Mouse (Mus musculus) forebrain, embryonic 13.5 days (tissue): ENCODE measurements around the gene Ntmt1. TPM values are rescaled to one million over a fixed set of nuclear protein-coding genes. Genes with fewer than 3 reads are reported as not detected.

Source experiments
- ATAC-seq: fragments of 200-750 bp; cut with Nextera tagmentation; 2 replicates; pipeline ENCODE4 v1.8.0; 2017
- H3K27ac ChIP-seq: fragments of 300-500 bp; sonication (generic); 2 replicates; pipeline ENCODE4 v1.5.1; 2015; ENCODE audit warnings: inconsistent platforms, mild to moderate bottlenecking, moderate library complexity
- H3K27me3 ChIP-seq: fragments of 300-500 bp; sonication (generic); 2 replicates; pipeline ENCODE4 v1.6.1; 2015; ENCODE audit warnings: mild to moderate bottlenecking, inconsistent platforms
- H3K36me3 ChIP-seq: fragments of 300-500 bp; sonication (generic); 2 replicates; pipeline ENCODE4 v1.6.1; 2015; ENCODE audit warnings: mild to moderate bottlenecking, inconsistent platforms; ENCODE audit not compliant: poor library complexity, severe bottlenecking
- H3K4me1 ChIP-seq: fragments of 300-500 bp; sonication (generic); 2 replicates; pipeline ENCODE4 v1.6.1; 2015; ENCODE audit warnings: inconsistent platforms
- H3K4me2 ChIP-seq: fragments of 300-500 bp; sonication (generic); 2 replicates; pipeline ENCODE4 v1.6.1; 2015; ENCODE audit warnings: inconsistent platforms, mild to moderate bottlenecking, moderate library complexity
- H3K4me3 ChIP-seq: fragments of 300-500 bp; sonication (generic); 2 replicates; pipeline ENCODE4 v1.5.1; 2015; ENCODE audit warnings: mild to moderate bottlenecking, inconsistent platforms
- H3K9ac ChIP-seq: fragments of 300-500 bp; sonication (generic); 2 replicates; pipeline ENCODE4 v1.6.1; 2015; ENCODE audit warnings: mild to moderate bottlenecking, inconsistent platforms
- H3K9me3 ChIP-seq: fragments of 300-500 bp; sonication (generic); replicated peaks from 2 replicates; pipeline ENCODE4 v1.6.1; 2016; ENCODE audit warnings: inconsistent platforms
- WGBS: fragments of 180-500 bp; shearing (Covaris S2); methylation state at CpG from one replicate; pipeline ENCODE4 v1.1.7; 2015; 5-methylcytosine and 5-hydroxymethylcytosine counted together
- polyA plus RNA-seq: library from polyadenylated mRNA; unstranded; fragments of >200 nt; fragmentation: Nextera tagmentation; extraction: Ambion mirVana; gene quantifications from 2 replicates; pipeline ENCODE4 v1.2.1, GENCODE M21; 2015

Ntmt1 gene
- polyA plus RNA-seq, 1 experiment from 2014 or later = 120 TPM

DNA sequence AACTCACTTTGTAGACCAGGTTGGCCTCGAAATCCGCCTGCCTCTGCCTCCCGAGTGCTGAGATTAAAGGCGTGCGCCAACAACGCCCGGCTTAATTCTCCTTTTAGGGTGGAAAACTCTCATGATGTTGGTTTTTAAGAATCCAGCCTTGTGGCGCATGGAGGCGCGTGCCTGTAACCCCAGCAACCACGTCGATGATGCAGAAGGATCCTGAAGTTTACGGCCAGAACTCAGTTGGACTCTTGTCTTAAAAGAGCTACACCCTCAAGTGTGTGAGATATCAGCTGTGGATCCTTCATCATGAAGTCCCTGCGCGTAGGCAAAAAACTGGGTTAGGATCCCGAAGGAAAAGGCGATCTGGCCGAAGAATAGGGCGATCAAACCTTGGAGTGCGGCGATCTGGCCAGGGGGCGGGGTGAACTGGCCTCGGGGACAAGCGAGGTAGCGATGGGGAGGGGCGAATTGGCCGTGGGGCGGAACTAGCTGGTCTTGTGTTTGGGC is 429 bp upstream of the Ntmt1 start:
- peak overlapping the region; percentile 78 for H3K27ac ChIP-seq
- peak; percentile 50 for ATAC-seq
- peaks cover 34% of the 10 kb centered on the region for H3K4me1 ChIP-seq
- H3K9ac ChIP-seq = peak overlapping the region; percentile 97
- no peaks in the 10 kb centered on the region for H3K9me3 ChIP-seq
- H3K4me3 ChIP-seq = peak overlapping the region; percentile 82
- peaks cover 11% of the 10 kb centered on the region for H3K27me3 ChIP-seq
- peaks cover 4% of the 10 kb centered on the region for H3K36me3 ChIP-seq
- WGBS = 8% methylated on average over 28 of the region's 28 CpGs
- peak overlapping the region; percentile 94 for H3K4me2 ChIP-seq

DNA sequence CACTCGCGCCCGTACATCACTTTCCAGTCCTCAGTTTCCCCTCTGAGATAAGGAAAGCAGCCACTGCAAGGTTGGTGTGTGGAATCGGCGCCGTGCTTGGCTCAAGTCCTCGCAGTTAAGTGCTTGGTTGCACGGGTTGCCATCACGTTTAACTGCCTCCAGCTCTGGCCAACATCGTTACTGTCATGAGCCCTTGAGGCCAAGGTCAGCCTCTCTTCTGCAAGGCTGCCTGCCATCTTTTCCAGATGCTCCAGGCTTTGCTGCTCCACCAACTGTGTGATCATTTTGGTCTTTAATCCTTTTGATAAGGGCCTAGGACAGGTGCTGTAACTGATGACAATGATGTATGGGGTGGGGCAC is 650 bp downstream of the Ntmt1 start:
- peak overlapping the region; percentile 82 for H3K4me3 ChIP-seq
- H3K9me3 ChIP-seq = no peaks in the 10 kb centered on the region
- peak overlapping the region; percentile 78 for H3K27ac ChIP-seq
- H3K36me3 ChIP-seq = peaks cover 14% of the 10 kb centered on the region
- ATAC-seq = no peak
- peak overlapping the region; percentile 97 for H3K9ac ChIP-seq
- H3K27me3 ChIP-seq = peaks cover 2% of the 10 kb centered on the region; the same call in 1 of the 2 replicates
- H3K4me2 ChIP-seq = peak overlapping the region; percentile 94
- H3K4me1 ChIP-seq = peaks cover 34% of the 10 kb centered on the region
- 5% methylated on average over 10 of the region's 10 CpGs for WGBS

DNA sequence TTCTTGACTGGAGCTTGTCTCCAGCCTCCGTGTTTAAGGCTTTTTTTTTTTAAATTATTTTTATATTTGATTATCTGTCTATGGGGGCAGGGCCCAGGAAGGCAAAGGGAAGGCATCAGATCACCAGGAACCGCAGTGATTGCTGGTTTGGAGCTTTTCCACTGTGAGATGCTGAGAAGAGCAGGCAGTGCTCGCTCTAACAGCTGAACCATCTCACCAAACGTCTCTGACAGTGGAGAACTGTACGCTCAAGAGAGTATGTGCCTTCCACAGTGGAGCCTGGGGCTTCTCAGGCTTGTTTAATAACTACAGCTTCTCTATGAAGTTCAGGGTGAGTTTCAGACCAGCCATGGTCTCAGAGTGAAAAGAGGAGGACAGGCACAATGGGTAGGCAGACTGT is 1.9 kb downstream of the Ntmt1 start:
- ATAC-seq = no peak
- H3K4me3 ChIP-seq = 0 out of 2 replicates have a peak overlapping the region, but pooled peaks have one; percentile 9
- H3K27me3 ChIP-seq = no peaks in the 10 kb centered on the region
- no peaks in the 10 kb centered on the region for H3K9me3 ChIP-seq
- peaks cover 27% of the 10 kb centered on the region for H3K36me3 ChIP-seq
- 92% methylated on average over 5 of the region's 5 CpGs for WGBS
- H3K27ac ChIP-seq = no peak overlapping the region
- H3K4me1 ChIP-seq = peaks cover 34% of the 10 kb centered on the region
- H3K4me2 ChIP-seq = peak overlapping the region; percentile 94
- H3K9ac ChIP-seq = peak overlapping the region; percentile 48; the same call in 1 of the 2 replicates

DNA sequence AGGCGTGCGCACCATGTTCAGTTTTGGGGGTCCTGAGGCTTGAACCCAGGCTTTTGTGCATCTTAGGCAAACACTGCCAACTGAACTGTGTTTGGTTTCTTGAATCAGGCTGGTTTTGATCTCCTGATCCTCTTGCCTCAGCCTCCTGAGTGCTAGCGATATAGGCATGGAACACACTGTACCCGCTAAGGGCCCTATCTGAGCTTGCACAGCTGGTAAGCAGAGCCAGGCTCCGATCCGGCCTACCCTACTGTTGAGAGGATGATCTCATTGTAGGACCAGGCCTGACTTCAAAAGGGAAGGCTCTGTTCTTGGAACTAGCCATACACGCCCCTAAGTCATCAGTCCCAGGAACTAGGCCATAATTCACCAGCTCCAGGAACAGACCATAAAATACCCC is 2.9 kb downstream of the Ntmt1 start:
- peaks cover 34% of the 10 kb centered on the region for H3K4me1 ChIP-seq
- H3K36me3 ChIP-seq = peaks cover 37% of the 10 kb centered on the region
- H3K9ac ChIP-seq = no peak overlapping the region
- ATAC-seq = no peak
- H3K4me3 ChIP-seq = no peak overlapping the region
- no peaks in the 10 kb centered on the region for H3K27me3 ChIP-seq
- WGBS = 90% methylated on average over 7 of the region's 7 CpGs
- H3K27ac ChIP-seq = no peak overlapping the region
- no peak overlapping the region for H3K4me2 ChIP-seq
- no peaks in the 10 kb centered on the region for H3K9me3 ChIP-seq

DNA sequence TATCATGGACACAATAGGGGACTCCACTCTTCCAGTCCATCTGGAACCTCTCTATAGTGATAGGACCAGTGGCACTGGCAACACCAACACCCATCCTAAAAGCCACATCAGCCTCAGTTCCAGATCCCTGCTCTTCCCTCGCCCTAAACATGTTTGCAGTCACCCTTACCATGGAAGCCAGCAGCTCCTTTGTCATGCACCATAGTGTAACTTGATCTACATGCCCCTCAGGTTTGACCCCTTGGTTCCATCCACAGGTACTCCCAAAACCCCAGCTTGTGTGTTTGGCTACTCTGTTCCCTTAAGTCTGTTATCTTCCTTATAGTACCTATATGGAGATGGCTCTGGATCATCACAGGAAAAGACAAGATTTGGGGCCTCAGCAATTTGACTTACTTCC is 8.8 kb downstream of the Ntmt1 start:
- H3K9me3 ChIP-seq = 0 out of 2 replicates have a peak, but pooled peaks cover 8% of the 10 kb centered on the region
- H3K36me3 ChIP-seq = peaks cover 92% of the 10 kb centered on the region
- no peak for ATAC-seq
- H3K4me3 ChIP-seq = no peak overlapping the region
- no peak overlapping the region for H3K4me2 ChIP-seq
- no peaks in the 10 kb centered on the region for H3K27me3 ChIP-seq
- H3K27ac ChIP-seq = no peak overlapping the region
- no peak overlapping the region for H3K9ac ChIP-seq
- H3K4me1 ChIP-seq = no peaks in the 10 kb centered on the region
- WGBS = 91% methylated on average over 1 of the region's 1 CpGs

DNA sequence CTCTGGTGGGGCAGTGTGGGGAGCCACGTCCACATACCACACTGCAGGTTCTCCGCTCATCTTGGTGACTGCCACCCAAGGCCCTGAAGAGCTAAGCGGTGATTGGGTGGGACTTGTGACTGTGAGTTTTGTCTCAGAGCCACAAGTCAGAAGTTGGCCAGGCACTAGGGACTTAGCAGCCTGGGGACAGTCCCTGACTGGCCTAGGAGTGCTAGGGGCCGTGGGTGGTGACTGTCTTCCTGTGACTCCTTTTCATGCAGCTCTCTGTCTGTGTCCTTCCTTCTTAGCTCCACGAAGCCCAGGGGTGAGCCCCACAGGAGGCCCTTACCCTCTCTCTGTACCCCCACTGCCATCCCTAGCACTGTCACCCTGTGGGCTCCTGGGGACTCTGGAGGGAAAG is 12.2 kb downstream of the Ntmt1 start:
- no peaks in the 10 kb centered on the region for H3K27me3 ChIP-seq
- peaks cover 14% of the 10 kb centered on the region for H3K4me1 ChIP-seq
- 0 out of 2 replicates have a peak, but pooled peaks cover 8% of the 10 kb centered on the region for H3K9me3 ChIP-seq
- H3K9ac ChIP-seq = no peak overlapping the region
- peaks cover 95% of the 10 kb centered on the region for H3K36me3 ChIP-seq
- H3K4me2 ChIP-seq = no peak overlapping the region
- H3K27ac ChIP-seq = no peak overlapping the region
- no peak overlapping the region for H3K4me3 ChIP-seq
- 92% methylated on average over 5 of the region's 5 CpGs for WGBS
- ATAC-seq = no peak

DNA sequence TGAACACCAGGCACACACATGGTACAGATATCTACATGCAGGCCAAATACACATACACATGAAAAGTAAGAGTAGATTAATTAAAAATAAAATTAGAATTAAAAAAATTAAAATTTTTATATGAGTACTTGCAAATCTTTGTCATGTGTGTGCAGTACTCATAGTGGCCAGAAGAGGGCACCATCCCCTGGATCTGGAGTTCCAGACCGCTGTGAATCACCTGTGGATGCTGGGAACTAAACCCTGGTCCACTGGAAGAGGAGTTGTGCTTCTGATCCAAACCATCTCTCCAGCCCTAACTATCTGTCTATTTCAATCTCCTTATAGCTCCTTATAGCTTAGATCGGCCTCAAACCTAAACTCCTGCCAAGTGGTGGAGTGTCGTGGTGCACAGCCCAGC is 13.4 kb downstream of the Ntmt1 start:
- Histone ChIP-seq H3K4me2 (no peak overlapping the region), H3K27me3 (no peaks in the 10 kb centered on the region), H3K4me3 (no peak overlapping the region), H3K9ac (no peak overlapping the region), H3K27ac (no peak overlapping the region), H3K36me3 (peaks cover 95% of the 10 kb centered on the region), H3K4me1 (peaks cover 14% of the 10 kb centered on the region), H3K9me3 (0 out of 2 replicates have a peak, but pooled peaks cover 8% of the 10 kb centered on the region)
- WGBS = 96% methylated on average over 3 of the region's 3 CpGs
- ATAC-seq = no peak

DNA sequence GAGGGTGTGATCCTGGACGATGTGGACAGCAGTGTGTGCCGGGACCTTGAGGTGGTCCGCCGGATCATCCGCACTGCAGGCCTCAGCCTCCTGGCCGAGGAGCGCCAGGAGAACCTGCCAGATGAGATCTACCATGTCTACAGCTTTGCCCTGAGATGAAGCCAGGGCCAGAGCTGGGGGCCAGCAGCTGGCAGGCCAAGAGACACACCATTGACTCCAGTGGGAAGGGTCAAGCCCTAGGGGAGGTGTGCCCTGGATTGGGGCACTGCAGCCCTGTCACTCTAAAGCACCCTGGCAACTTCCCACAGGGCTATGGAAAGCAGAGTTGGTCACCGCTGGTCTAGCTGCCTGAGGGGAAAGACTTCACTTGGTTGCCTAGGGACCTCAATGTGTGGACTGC is 14.8 kb downstream of the Ntmt1 start:
- no peak for ATAC-seq
- Histone ChIP-seq H3K4me1 (peaks cover 27% of the 10 kb centered on the region), H3K27ac (0 out of 2 replicates have a peak overlapping the region, but pooled peaks have one; percentile 28), H3K9me3 (0 out of 2 replicates have a peak, but pooled peaks cover 8% of the 10 kb centered on the region), H3K36me3 (peaks cover 89% of the 10 kb centered on the region), H3K9ac (peak overlapping the region; percentile 26; the same call in 1 of the 2 replicates), H3K27me3 (no peaks in the 10 kb centered on the region), H3K4me2 (no peak overlapping the region), H3K4me3 (no peak overlapping the region)
- 94% methylated on average over 8 of the region's 8 CpGs for WGBS

DNA sequence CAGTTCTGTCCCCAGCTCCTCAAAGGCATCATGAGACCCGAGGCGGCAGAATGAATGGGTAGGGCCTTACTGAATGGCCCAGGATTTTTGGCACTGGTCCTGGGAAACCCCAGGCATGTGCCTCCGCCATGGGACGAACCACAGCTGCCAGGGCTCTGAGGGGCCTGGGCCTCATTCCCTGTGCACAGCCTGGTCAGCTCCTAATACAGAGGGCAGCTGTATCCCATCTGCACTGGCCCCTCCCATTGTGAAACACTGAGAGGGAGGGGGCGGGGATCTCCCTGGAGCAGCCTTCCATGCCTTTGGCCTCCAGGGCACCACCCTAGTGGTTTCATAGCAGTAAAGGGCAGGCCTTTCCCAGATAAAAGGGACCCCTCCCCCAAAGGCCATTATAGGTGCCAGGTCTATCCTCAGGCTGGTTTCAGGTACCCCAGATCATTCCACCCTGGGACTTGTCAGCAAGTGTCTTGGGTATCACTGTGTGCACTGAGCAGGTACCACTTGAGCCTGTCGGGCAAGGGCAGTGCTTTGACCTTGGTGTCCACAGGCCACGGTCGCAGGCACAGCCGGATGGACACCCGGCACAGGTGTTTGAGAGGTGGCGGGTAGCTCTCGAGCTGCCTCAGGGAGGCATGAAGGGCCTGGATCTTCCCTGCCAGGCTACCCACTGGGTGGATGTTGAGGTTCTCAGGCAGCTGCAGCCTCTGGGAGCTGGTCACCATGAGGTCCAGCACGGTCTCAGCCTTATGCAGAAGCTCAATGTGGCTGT is 15.9 kb downstream of the Ntmt1 start:
- Histone ChIP-seq H3K4me1 (peaks cover 29% of the 10 kb centered on the region), H3K27me3 (no peaks in the 10 kb centered on the region), H3K4me3 (no peak overlapping the region), H3K27ac (peak overlapping the region; percentile 55), H3K4me2 (no peak overlapping the region), H3K9me3 (0 out of 2 replicates have a peak, but pooled peaks cover 8% of the 10 kb centered on the region), H3K9ac (peak overlapping the region; percentile 14; the same call in 1 of the 2 replicates), H3K36me3 (peaks cover 79% of the 10 kb centered on the region)
- no peak for ATAC-seq
- 72% methylated on average over 13 of the region's 13 CpGs for WGBS

DNA sequence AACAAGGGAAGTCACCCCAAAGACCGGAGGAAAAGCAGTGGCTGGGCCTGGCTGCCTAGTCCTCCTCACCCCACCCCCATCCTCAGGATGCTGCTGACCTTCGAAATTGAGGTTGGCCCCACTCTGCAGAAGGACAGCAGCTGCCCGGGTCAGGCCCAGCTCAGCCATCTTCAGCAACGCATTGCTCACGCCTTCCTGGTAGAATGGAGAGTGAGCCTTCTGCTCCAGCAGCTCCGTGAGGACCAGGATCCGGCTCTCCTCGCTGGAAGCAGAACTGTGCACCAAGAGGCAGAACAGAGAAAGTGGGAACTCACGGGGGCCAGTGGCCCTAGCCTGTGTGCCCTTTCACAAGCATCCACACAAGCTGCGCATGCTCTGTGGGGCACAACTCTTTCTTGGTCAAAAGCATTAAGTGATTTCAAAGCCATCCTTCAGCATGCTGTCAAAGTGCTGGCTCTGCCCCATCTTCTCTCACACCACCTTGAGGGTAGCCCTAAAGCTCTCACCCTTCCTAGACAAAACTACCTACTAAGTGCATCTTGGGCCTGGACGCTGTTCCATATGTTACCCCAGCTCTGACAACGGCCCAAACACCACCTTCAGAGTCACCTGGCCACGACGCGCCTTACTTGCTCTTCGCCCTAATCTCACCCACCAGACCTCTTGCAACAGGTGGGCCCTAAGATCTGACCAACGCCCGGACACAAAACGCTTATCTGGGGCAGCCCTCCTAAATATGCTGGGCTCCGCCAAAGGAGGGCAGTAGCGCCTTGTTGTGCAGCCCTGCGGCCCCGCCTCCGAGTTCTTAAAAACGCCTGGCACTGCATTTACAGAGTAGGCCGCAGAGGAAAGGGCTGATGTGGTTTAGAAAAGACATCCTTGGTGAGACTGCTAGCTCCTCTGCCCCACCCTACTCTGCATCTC is 19.5 kb downstream of the Ntmt1 start:
- peak overlapping the region; percentile 88 for H3K9ac ChIP-seq
- no peak for ATAC-seq
- peaks cover 29% of the 10 kb centered on the region for H3K4me1 ChIP-seq
- peaks cover 45% of the 10 kb centered on the region for H3K36me3 ChIP-seq
- peak overlapping the region; percentile 100 for H3K4me3 ChIP-seq
- WGBS = 38% methylated on average over 26 of the region's 26 CpGs
- H3K4me2 ChIP-seq = peak overlapping the region; percentile 87
- no peaks in the 10 kb centered on the region for H3K27me3 ChIP-seq
- H3K27ac ChIP-seq = 0 out of 2 replicates have a peak overlapping the region, but pooled peaks have one; percentile 44
- no peaks in the 10 kb centered on the region for H3K9me3 ChIP-seq

DNA sequence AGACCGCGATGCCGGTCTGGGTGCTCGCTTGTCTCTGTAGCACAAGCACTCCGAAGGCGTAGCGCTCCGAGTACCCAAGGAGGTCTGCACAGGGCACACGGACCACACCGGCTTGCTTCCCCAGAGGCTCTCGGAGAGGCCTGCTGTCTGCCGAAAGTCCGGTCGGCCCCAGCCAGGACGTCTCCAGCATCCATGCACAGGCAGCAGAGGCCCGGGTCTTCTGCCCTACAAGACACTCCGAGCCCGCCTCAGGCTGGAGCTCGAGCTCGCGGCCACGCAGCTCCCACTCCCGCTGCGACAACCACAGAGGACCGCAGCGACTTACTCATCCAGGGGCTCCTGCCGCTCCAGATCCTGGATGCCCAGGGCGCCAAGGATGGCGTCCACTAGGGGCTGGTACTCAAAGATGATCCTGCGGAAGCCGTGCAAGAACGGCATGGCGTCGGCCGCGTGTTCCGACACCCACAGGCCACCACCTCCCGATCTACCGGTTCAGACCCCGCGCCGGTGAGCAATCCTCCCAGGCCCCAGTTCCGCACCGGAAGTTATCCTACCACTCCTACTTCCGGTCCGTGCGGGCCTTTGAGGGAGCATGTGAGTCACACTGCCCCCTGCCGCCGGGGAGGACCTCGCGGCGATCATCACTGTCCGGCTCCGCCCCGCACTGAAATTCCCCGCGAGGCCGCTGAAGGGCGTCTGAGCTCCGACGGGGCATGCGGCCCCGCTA is 20.3 kb downstream of the Ntmt1 start:
- Histone ChIP-seq H3K4me2 (peak overlapping the region; percentile 87), H3K4me3 (peak overlapping the region; percentile 100), H3K9me3 (no peaks in the 10 kb centered on the region), H3K9ac (peak overlapping the region; percentile 88), H3K27me3 (no peaks in the 10 kb centered on the region), H3K36me3 (peaks cover 37% of the 10 kb centered on the region), H3K27ac (peak overlapping the region; percentile 44; the same call in 1 of the 2 replicates), H3K4me1 (peaks cover 24% of the 10 kb centered on the region)
- peak; percentile 92 for ATAC-seq
- WGBS = under 1% methylated on average over 63 of the region's 63 CpGs
